Mouse (Mus musculus) ES-E14 (cell line): Measurements from ENCODE around the gene Mettl24. TPM values are rescaled to one million over a fixed set of nuclear protein-coding genes. Genes with fewer than 3 reads are reported as not detected.

Experiments
- DNase-seq: peaks from one replicate; pipeline ENCODE4 v3.0.0-alpha.2; 2013; ENCODE audit warnings: low read depth, low spot score
- H3K27ac ChIP-seq: 2 replicates; pipeline ENCODE4 v1.5.1; 2012; ENCODE audit warnings: low read depth, mild to moderate bottlenecking, low read length, moderate library complexity, mixed read lengths; ENCODE audit not compliant: poor library complexity, insufficient read depth, severe bottlenecking
- H3K36me3 ChIP-seq: 2 replicates; pipeline ENCODE4 v1.6.1; 2012; ENCODE audit warnings: mild to moderate bottlenecking, low read length, moderate library complexity, mixed read lengths; ENCODE audit not compliant: control insufficient read depth, poor library complexity, insufficient read depth, severe bottlenecking
- H3K4me1 ChIP-seq, 2 experiments: fragments of 150-350 bp in 1 of 2; sonication (generic) in 1 of 2; 2 replicates each; pipeline ENCODE4 v1.6.1; 2012; ENCODE audit warnings: low read length in 2 of 2, mild to moderate bottlenecking in 1 of 2, mixed read lengths in 1 of 2; ENCODE audit not compliant: control insufficient read depth in 2 of 2, insufficient read depth in 2 of 2, poor library complexity in 1 of 2
- H3K4me3 ChIP-seq, 2 experiments: fragments of 150-350 bp in 1 of 2; sonication (generic) in 1 of 2; 2 replicates each; pipeline ENCODE4 v1.5.1; 2012; ENCODE audit warnings: low read length in 2 of 2, low read depth in 1 of 2, mild to moderate bottlenecking in 1 of 2, mixed read lengths in 1 of 2; ENCODE audit not compliant: insufficient read depth in 1 of 2, poor library complexity in 1 of 2, severe bottlenecking in 1 of 2
- H3K9ac ChIP-seq: 2 replicates; pipeline ENCODE4 v1.6.1; 2012; ENCODE audit warnings: low read depth, mild to moderate bottlenecking, low read length, mixed read lengths; ENCODE audit not compliant: poor library complexity, insufficient read depth, severe bottlenecking
- H3K9me3 ChIP-seq: fragments of 150-350 bp; sonication (generic); 2 replicates; pipeline ENCODE4 v1.6.1; 2012; ENCODE audit warnings: low read depth, mild to moderate bottlenecking, low read length; ENCODE audit not compliant: control insufficient read depth, insufficient read depth
- CHD2 ChIP-seq: IDR thresholded peaks from 2 replicates; pipeline ENCODE4 v1.6.1; 2014; ENCODE audit warnings: mild to moderate bottlenecking, low read depth, low read length, inconsistent platforms
- HCFC1 ChIP-seq: IDR thresholded peaks from 2 replicates; pipeline ENCODE4 v1.6.1; 2012; ENCODE audit warnings: low read length, inconsistent platforms, borderline replicate concordance; ENCODE audit not compliant: insufficient read depth
- MAFK ChIP-seq: IDR thresholded peaks from 2 replicates; pipeline ENCODE4 v1.6.1; 2014; ENCODE audit warnings: mild to moderate bottlenecking, low read depth, low read length, inconsistent platforms; ENCODE audit not compliant: insufficient read depth
- ZC3H11A ChIP-seq: IDR thresholded peaks from 2 replicates; pipeline ENCODE4 v1.6.1; 2012; ENCODE audit warnings: low read depth, mild to moderate bottlenecking, inconsistent platforms, low read length, borderline replicate concordance
- ZNF384 ChIP-seq: IDR thresholded peaks from 2 replicates; pipeline ENCODE4 v1.6.1; 2012; ENCODE audit warnings: low read depth, low read length, inconsistent platforms
- in situ Hi-C, 2 experiments: fragments of 600-800 bp; cut with MboI; formaldehyde crosslinking; loops; one replicate each; pipeline ENCODE4 v1.15.1; 2025; ENCODE audit warnings: low sequenced_read_pairs in 2 of 2, inconsistent platforms in 1 of 2; ENCODE audit not compliant: unreplicated experiment in 2 of 2
- total RNA-seq: library from RNA; depleted of rRNA; stranded (reverse); fragments of 300-350 nt; gene quantifications from 2 replicates; pipeline ENCODE4 v1.2.3, GENCODE M21; 2012

Gene Mettl24
- total RNA-seq, 1 experiment = 0.40 TPM

- Histone ChIP-seq H3K9me3 (no peaks in the 10 kb centered on the region), H3K4me3 (no peak overlapping the region), H3K9ac (no peak overlapping the region), H3K27ac (no peak overlapping the region), H3K36me3 (no peaks in the 10 kb centered on the region), H3K4me1 (no peaks in the 10 kb centered on the region)
- TF ChIP-seq HCFC1 (no peak), ZNF384 (no peak), MAFK (no peak), CHD2 (no peak), ZC3H11A (no peak)
- no peak for DNase-seq
- in situ Hi-C loops = no loop called here
These were observed 34.3 kb upstream of the Mettl24 start for GRCm38 (mm10) chr10:40648776-40649175.

GRCm38 (mm10) chr10:40649634-40650033, 33.4 kb upstream of the Mettl24 start:
- no peak for DNase-seq
- Histone ChIP-seq H3K27ac (no peak overlapping the region), H3K4me3 (no peak overlapping the region), H3K9ac (no peak overlapping the region), H3K4me1 (no peaks in the 10 kb centered on the region), H3K36me3 (no peaks in the 10 kb centered on the region), H3K9me3 (no peaks in the 10 kb centered on the region)
- TF ChIP-seq HCFC1 = no peak
- no peak for TF ChIP-seq MAFK
- TF ChIP-seq CHD2 = no peak
- TF ChIP-seq ZNF384 = no peak
- TF ChIP-seq ZC3H11A = no peak
- in situ Hi-C loops = no loop called here

DNA sequence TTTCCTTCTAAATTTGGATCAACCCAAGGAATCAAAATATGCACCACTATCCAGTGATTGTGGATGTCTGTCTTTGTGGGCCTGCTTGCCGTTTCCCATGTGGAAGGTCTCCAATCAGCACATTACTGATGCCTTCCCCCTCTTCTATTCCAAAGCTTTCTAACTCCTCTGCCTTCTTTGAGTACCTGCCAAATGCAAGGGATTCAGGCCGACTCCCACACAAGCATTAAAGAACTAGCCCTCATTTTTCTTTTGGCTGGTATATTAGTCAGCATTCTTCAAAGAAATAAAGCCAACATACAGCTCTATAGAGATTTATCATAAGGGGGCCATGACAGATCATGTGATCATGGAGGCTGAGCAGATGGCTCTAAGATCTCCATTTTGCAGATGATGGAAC, 31.4 kb upstream of the Mettl24 start:
- Histone ChIP-seq H3K27ac (no peak overlapping the region), H3K9ac (no peak overlapping the region), H3K4me1 (no peaks in the 10 kb centered on the region), H3K36me3 (no peaks in the 10 kb centered on the region), H3K9me3 (no peaks in the 10 kb centered on the region), H3K4me3 (no peak overlapping the region)
- no peak for DNase-seq
- in situ Hi-C loops = no loop called here
- TF ChIP-seq ZNF384 (no peak), ZC3H11A (no peak), HCFC1 (no peak), CHD2 (no peak), MAFK (no peak)

GRCm38 (mm10) chr10:40665270-40665669, 17.8 kb upstream of the Mettl24 start:
- Histone ChIP-seq H3K4me1 (no peaks in the 10 kb centered on the region), H3K4me3 (no peak overlapping the region), H3K27ac (no peak overlapping the region), H3K36me3 (no peaks in the 10 kb centered on the region), H3K9ac (no peak overlapping the region), H3K9me3 (peaks cover 14% of the 10 kb centered on the region; the same call in 1 of the 2 replicates)
- TF ChIP-seq ZC3H11A (no peak), MAFK (peak; percentile 85)
- in situ Hi-C loops = no loop called here
- no peak for DNase-seq

DNA sequence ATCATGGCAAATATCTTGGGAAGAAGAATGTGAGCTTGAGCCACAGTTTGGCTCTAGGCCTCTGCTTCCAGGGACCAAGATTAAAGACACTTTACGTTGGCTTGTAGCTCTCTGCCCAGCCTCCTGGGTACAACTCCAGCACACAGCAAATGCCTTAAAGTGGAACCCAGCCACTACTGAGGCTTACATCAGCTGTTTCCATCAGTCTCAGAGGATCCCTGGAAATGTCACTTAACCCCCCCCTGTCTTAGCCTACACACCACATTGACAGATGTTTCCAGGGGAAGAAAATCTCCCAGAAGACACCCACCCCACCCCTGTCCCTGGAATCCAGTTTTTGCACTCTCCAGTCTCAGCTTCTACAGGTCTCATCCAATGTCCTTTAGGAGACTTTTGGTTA, 16.1 kb upstream of the Mettl24 start:
- Histone ChIP-seq H3K9me3 (peaks cover 14% of the 10 kb centered on the region; the same call in 1 of the 2 replicates), H3K4me3 (no peak overlapping the region), H3K36me3 (no peaks in the 10 kb centered on the region), H3K27ac (no peak overlapping the region), H3K9ac (no peak overlapping the region), H3K4me1 (no peaks in the 10 kb centered on the region)
- TF ChIP-seq HCFC1 (no peak), ZNF384 (no peak), MAFK (no peak), ZC3H11A (no peak), CHD2 (no peak)
- DNase-seq = no peak
- in situ Hi-C loops = no loop called here
